Mouse (Mus musculus) midbrain, embryonic 13.5 days (tissue): ENCODE measurements around the gene Zdhhc14. TPM values are rescaled to one million over a fixed set of nuclear protein-coding genes. Genes with fewer than 3 reads are reported as not detected.

Source experiments
- ATAC-seq: fragments of 200-750 bp; cut with Nextera tagmentation; 2 replicates; pipeline ENCODE4 v1.8.0; 2017; ENCODE audit warnings: mild to moderate bottlenecking, moderate TSS enrichment, moderate library complexity
- H3K27ac ChIP-seq: fragments of 300-500 bp; sonication (generic); 2 replicates; pipeline ENCODE4 v1.5.1; 2015; ENCODE audit warnings: inconsistent platforms, mild to moderate bottlenecking, moderate library complexity
- H3K27me3 ChIP-seq: fragments of 300-500 bp; sonication (generic); 2 replicates; pipeline ENCODE4 v1.6.1; 2015; ENCODE audit warnings: mild to moderate bottlenecking, inconsistent platforms
- H3K36me3 ChIP-seq: fragments of 300-500 bp; sonication (generic); 2 replicates; pipeline ENCODE4 v1.6.1; 2015; ENCODE audit warnings: mild to moderate bottlenecking, inconsistent platforms
- H3K4me1 ChIP-seq: fragments of 300-500 bp; sonication (generic); replicated peaks from 2 replicates; pipeline ENCODE4 v1.6.1; 2015; ENCODE audit warnings: inconsistent platforms
- H3K4me2 ChIP-seq: fragments of 300-500 bp; sonication (generic); replicated peaks from 2 replicates; pipeline ENCODE4 v1.6.1; 2015; ENCODE audit warnings: moderate library complexity, mild to moderate bottlenecking, inconsistent platforms
- H3K4me3 ChIP-seq: fragments of 300-500 bp; sonication (generic); replicated peaks from 2 replicates; pipeline ENCODE4 v1.5.1; 2015; ENCODE audit warnings: mild to moderate bottlenecking, inconsistent platforms
- H3K9ac ChIP-seq: fragments of 300-500 bp; sonication (generic); replicated peaks from 2 replicates; pipeline ENCODE4 v1.6.1; 2015; ENCODE audit warnings: mild to moderate bottlenecking, inconsistent platforms
- H3K9me3 ChIP-seq: fragments of 300-500 bp; sonication (generic); 2 replicates; pipeline ENCODE4 v1.6.1; 2016; ENCODE audit warnings: mild to moderate bottlenecking, inconsistent platforms
- WGBS: fragments of 180-500 bp; shearing (Covaris S2); methylation state at CpG from one replicate; pipeline ENCODE4 v1.1.7; 2015; 5-methylcytosine and 5-hydroxymethylcytosine counted together
- polyA plus RNA-seq: library from polyadenylated mRNA; unstranded; fragments of >200 nt; fragmentation: Nextera tagmentation; extraction: Ambion mirVana; gene quantifications from 2 replicates; pipeline ENCODE4 v1.2.1, GENCODE M21; 2015

The Zdhhc14 gene
- polyA plus RNA-seq, 1 experiment from 2014 or later, result 5.8 TPM

DNA sequence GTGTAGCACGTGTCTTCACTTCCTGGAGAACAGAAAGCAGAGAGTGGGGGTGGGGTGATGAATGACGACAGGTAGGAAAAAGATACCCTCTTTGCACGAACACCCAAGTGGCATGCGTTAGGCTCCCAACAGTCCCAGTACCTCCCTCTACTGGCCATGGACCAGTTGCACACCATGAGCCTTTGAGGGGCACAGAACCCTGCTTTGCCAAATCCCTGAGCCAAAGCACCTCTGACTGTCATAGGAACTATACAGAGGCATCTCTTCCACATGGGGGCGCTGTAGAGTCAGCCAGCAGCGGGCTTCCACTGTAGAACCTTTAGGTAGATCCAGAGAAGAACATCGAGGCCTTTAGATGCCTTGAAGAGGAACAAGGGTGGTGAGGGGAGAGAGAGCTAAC lies 241.0 kb downstream of the Zdhhc14 start:
- H3K4me3 ChIP-seq, result no peak overlapping the region
- H3K4me1 ChIP-seq, result no peaks in the 10 kb centered on the region
- no peaks in the 10 kb centered on the region; the same call in 1 of the 2 replicates for H3K36me3 ChIP-seq
- H3K9me3 ChIP-seq, result no peaks in the 10 kb centered on the region
- no peak for ATAC-seq
- no peak overlapping the region for H3K27ac ChIP-seq
- WGBS, result 34% methylated on average over 7 of the region's 7 CpGs
- no peak overlapping the region for H3K4me2 ChIP-seq
- H3K27me3 ChIP-seq, result peaks cover 4% of the 10 kb centered on the region; the same call in 1 of the 2 replicates
- no peak overlapping the region for H3K9ac ChIP-seq

- 93% methylated on average over 6 of the region's 6 CpGs for WGBS
- no peak overlapping the region for H3K27ac ChIP-seq
- no peak for ATAC-seq
- H3K36me3 ChIP-seq, result 0 out of 2 replicates have a peak, but pooled peaks cover 7% of the 10 kb centered on the region
- H3K27me3 ChIP-seq, result no peaks in the 10 kb centered on the region
- H3K9me3 ChIP-seq, result 0 out of 2 replicates have a peak, but pooled peaks cover 3% of the 10 kb centered on the region
- H3K9ac ChIP-seq, result no peak overlapping the region
- no peaks in the 10 kb centered on the region for H3K4me1 ChIP-seq
- no peak overlapping the region for H3K4me3 ChIP-seq
- no peak overlapping the region for H3K4me2 ChIP-seq
These were observed 248.7 kb downstream of the Zdhhc14 start for GRCm38 (mm10) chr17:5741061-5741460.

DNA sequence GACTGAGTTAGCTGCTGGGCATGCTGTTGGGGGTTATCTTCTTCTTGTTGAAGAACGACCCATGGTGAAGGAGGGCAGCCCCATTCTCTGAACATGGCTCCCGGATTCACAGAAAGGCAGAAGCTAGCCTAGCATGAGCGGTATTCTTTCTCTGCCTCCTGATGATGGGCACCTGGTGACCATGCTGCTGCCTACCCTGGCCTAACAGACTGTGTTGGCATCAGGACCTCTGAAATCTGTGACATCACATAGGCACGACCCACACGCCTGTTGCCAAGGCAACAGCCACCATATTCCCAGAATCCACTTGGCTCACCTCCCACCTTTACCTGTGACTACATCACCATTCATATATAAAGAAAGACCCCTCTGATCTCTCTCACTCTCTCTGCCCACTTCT lies 251.7 kb downstream of the Zdhhc14 start:
- no peaks in the 10 kb centered on the region for H3K27me3 ChIP-seq
- H3K27ac ChIP-seq, result no peak overlapping the region
- H3K9ac ChIP-seq, result no peak overlapping the region
- WGBS, result 93% methylated on average over 5 of the region's 5 CpGs
- ATAC-seq, result no peak
- H3K36me3 ChIP-seq, result 0 out of 2 replicates have a peak, but pooled peaks cover 7% of the 10 kb centered on the region
- no peak overlapping the region for H3K4me2 ChIP-seq
- no peak overlapping the region for H3K4me3 ChIP-seq
- H3K9me3 ChIP-seq, result 0 out of 2 replicates have a peak, but pooled peaks cover 3% of the 10 kb centered on the region
- no peaks in the 10 kb centered on the region for H3K4me1 ChIP-seq

DNA sequence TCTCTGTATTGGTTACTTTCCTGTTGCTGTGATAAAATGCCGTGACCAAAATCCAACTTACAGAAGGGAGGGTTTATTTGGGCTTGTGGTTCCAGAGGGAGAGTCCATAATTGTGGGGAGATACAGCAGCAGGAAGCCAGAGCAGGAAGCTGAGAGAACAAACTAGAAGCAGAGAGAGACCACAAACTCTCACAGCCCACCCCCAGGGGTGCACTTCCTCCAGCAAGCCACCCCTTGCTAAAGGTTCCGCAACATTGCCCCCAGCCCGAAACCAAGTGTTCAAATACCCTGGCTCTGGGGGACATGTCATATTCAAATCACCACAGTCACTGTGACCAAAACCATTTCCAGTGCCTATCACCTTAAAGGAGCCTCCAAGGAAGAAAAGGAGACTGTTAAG lies 254.0 kb downstream of the Zdhhc14 start:
- Histone ChIP-seq H3K4me1 (no peaks in the 10 kb centered on the region), H3K9ac (no peak overlapping the region), H3K36me3 (0 out of 2 replicates have a peak, but pooled peaks cover 7% of the 10 kb centered on the region), H3K27ac (no peak overlapping the region), H3K27me3 (no peaks in the 10 kb centered on the region), H3K4me2 (no peak overlapping the region), H3K9me3 (0 out of 2 replicates have a peak, but pooled peaks cover 3% of the 10 kb centered on the region), H3K4me3 (no peak overlapping the region)
- 89% methylated on average over 3 of the region's 3 CpGs for WGBS
- ATAC-seq, result no peak

- Histone ChIP-seq H3K4me1 (peaks cover 6% of the 10 kb centered on the region), H3K27me3 (no peaks in the 10 kb centered on the region), H3K9ac (no peak overlapping the region), H3K27ac (no peak overlapping the region), H3K4me2 (no peak overlapping the region), H3K9me3 (no peaks in the 10 kb centered on the region), H3K4me3 (no peak overlapping the region), H3K36me3 (no peaks in the 10 kb centered on the region)
- 83% methylated on average over 16 of the region's 16 CpGs for WGBS
- no peak for ATAC-seq
These were observed 255.5 kb downstream of the Zdhhc14 start for GRCm38 (mm10) chr17:5747539-5748500.

DNA sequence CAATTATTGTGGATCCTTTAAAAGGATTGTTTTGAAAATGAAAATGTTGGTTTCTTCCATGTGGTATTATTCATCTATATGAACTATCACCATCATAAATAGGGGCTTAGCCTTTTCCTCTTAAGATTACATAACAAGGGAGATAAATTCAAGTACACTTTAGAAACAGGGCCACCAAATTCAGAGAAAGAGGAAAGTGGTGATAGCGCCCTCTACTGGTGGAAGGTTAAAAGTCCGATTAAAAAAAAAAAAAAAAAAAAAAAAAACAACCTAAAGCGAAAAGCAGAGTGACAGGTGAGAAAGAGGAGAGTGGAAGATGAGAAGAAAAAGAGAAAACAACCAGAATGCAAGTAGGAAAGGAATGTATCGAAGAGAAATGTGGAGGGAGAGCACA lies 256.1 kb downstream of the Zdhhc14 start:
- no peak for ATAC-seq
- Histone ChIP-seq H3K27me3 (no peaks in the 10 kb centered on the region), H3K4me3 (no peak overlapping the region), H3K4me1 (peaks cover 7% of the 10 kb centered on the region), H3K9me3 (no peaks in the 10 kb centered on the region), H3K27ac (no peak overlapping the region), H3K4me2 (no peak overlapping the region), H3K9ac (no peak overlapping the region), H3K36me3 (no peaks in the 10 kb centered on the region)
- 11% methylated on average over 4 of the region's 4 CpGs for WGBS

DNA sequence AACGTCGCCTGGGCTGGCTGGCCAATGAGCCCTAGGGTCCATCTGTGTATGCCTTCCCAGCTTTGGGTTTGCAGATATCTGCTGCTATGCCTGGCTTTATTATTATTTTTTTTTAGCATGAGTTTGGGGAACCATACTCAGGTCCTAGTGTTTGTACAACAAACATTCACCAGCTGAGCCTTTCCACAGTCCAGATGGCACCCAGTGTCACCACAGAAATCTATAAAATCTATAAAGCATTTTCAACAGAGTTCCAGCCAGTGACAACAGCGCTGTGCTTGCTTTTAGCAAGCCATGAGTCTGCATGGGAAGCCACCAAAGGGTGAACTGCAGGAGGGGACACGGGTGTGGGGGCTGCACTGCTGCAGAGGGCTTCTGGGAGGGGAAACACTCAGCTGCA lies 257.9 kb downstream of the Zdhhc14 start:
- Histone ChIP-seq H3K27me3 (no peaks in the 10 kb centered on the region), H3K9me3 (no peaks in the 10 kb centered on the region), H3K4me2 (no peak overlapping the region), H3K4me1 (peaks cover 7% of the 10 kb centered on the region), H3K36me3 (no peaks in the 10 kb centered on the region), H3K27ac (no peak overlapping the region), H3K4me3 (no peak overlapping the region), H3K9ac (no peak overlapping the region)
- no peak for ATAC-seq
- 75% methylated on average over 4 of the region's 4 CpGs for WGBS

GRCm38 (mm10) chr17:5751066-5751465 lies 258.7 kb downstream of the Zdhhc14 start:
- no peak overlapping the region for H3K4me2 ChIP-seq
- H3K4me3 ChIP-seq, result no peak overlapping the region
- H3K36me3 ChIP-seq, result no peaks in the 10 kb centered on the region
- H3K27ac ChIP-seq, result no peak overlapping the region
- no peak for ATAC-seq
- H3K27me3 ChIP-seq, result no peaks in the 10 kb centered on the region
- peaks cover 7% of the 10 kb centered on the region for H3K4me1 ChIP-seq
- 76% methylated on average over 3 of the region's 3 CpGs for WGBS
- H3K9ac ChIP-seq, result no peak overlapping the region
- no peaks in the 10 kb centered on the region for H3K9me3 ChIP-seq

GRCm38 (mm10) chr17:5752322-5752715 lies 260.0 kb downstream of the Zdhhc14 start:
- 32% methylated on average over 2 of the region's 2 CpGs for WGBS
- peak overlapping the region; percentile 71; the same call in 1 of the 2 replicates for H3K9ac ChIP-seq
- no peaks in the 10 kb centered on the region for H3K36me3 ChIP-seq
- H3K4me2 ChIP-seq, result peak overlapping the region; percentile 81
- peaks cover 7% of the 10 kb centered on the region for H3K4me1 ChIP-seq
- H3K27ac ChIP-seq, result peak overlapping the region; percentile 10; the same call in 1 of the 2 replicates
- H3K27me3 ChIP-seq, result no peaks in the 10 kb centered on the region
- H3K4me3 ChIP-seq, result peak overlapping the region; percentile 45
- peak; percentile 43 for ATAC-seq
- no peaks in the 10 kb centered on the region for H3K9me3 ChIP-seq

- Histone ChIP-seq H3K4me2 (peak overlapping the region; percentile 81), H3K27ac (peak overlapping the region; percentile 10; the same call in 1 of the 2 replicates), H3K9ac (peak overlapping the region; percentile 71), H3K36me3 (no peaks in the 10 kb centered on the region), H3K9me3 (no peaks in the 10 kb centered on the region), H3K27me3 (no peaks in the 10 kb centered on the region), H3K4me3 (peak overlapping the region; percentile 45), H3K4me1 (peaks cover 7% of the 10 kb centered on the region)
- WGBS, result 9% methylated on average over 29 of the region's 29 CpGs
- peak; percentile 88 for ATAC-seq
These were observed 260.6 kb downstream of the Zdhhc14 start for GRCm38 (mm10) chr17:5752716-5753585.

- WGBS, result 85% methylated on average over 7 of the region's 7 CpGs
- H3K9me3 ChIP-seq, result no peaks in the 10 kb centered on the region
- no peak overlapping the region for H3K9ac ChIP-seq
- no peaks in the 10 kb centered on the region for H3K36me3 ChIP-seq
- no peak for ATAC-seq
- H3K27me3 ChIP-seq, result no peaks in the 10 kb centered on the region
- H3K27ac ChIP-seq, result no peak overlapping the region
- H3K4me1 ChIP-seq, result peaks cover 7% of the 10 kb centered on the region
- H3K4me3 ChIP-seq, result no peak overlapping the region
- H3K4me2 ChIP-seq, result no peak overlapping the region
These were observed 263.1 kb downstream of the Zdhhc14 start for GRCm38 (mm10) chr17:5755489-5755888.

DNA sequence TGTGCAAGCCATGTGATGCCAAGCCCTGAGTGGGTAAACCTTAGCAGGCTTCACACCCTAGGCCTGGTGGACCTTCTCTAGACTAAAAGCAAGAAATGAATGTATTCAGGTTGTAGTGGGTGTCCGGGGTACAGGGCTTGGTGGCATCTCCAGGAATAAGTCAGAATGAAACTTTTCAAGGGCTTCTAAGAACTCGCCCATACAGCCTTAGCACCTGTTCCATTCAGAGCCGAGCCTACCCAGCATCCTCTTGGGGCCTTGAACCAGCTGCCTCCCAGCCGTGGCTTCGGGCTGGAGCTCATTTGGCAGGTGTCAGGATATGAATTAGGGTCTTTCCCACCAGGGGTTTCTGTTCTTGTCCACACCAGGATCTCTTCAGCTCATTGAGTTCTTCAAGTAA lies 263.7 kb downstream of the Zdhhc14 start:
- H3K36me3 ChIP-seq, result no peaks in the 10 kb centered on the region
- 75% methylated on average over 5 of the region's 5 CpGs for WGBS
- H3K4me1 ChIP-seq, result peaks cover 7% of the 10 kb centered on the region

More for the DNA sequence above, 263.7 kb downstream of the Zdhhc14 start:
- no peak overlapping the region for H3K9ac ChIP-seq
- no peaks in the 10 kb centered on the region for H3K27me3 ChIP-seq
- H3K9me3 ChIP-seq, result no peaks in the 10 kb centered on the region
- H3K4me2 ChIP-seq, result no peak overlapping the region
- no peak overlapping the region for H3K27ac ChIP-seq
- no peak for ATAC-seq
- no peak overlapping the region for H3K4me3 ChIP-seq
